Mouse (Mus musculus): ENCODE data around the gene Mrpl48.
A peak's percentile ranks its signal among the peaks of the same experiment; 100 is the strongest.

Gene Mrpl48

GRCm38 (mm10) chr7:100557241-100557640 is 50.9 kb downstream of the Mrpl48 start:
- peaks cover 38% of the 10 kb centered on the region for H3K4me1 ChIP-seq (replicated peaks; ENCODE audit: low read depth, low read length)
- no peaks in the 10 kb centered on the region for H3K9me3 ChIP-seq (ENCODE audit: low read length)
- H3K36me3 ChIP-seq (ENCODE audit: insufficient read depth, low read length): peaks cover 4% of the 10 kb centered on the region; the same call in 1 of the 2 replicates
- no peak for TF ChIP-seq CTCF (conservative IDR thresholded peaks at IDR 0.05; ENCODE audit: low read length)
- TF ChIP-seq POU5F1 (IDR thresholded peaks at IDR 0.05; ENCODE audit: borderline replicate concordance, low read length): no peak
- TF ChIP-seq NANOG (IDR thresholded peaks at IDR 0.05; ENCODE audit: borderline replicate concordance, low read length): no peak
- no peak overlapping the region for H3K4me3 ChIP-seq (replicated peaks; ENCODE audit: low read length)
- H3K27me3 ChIP-seq (ENCODE audit: insufficient read depth, low read length): no peaks in the 10 kb centered on the region

GRCm38 (mm10) chr7:100555431-100555951 is 52.6 kb downstream of the Mrpl48 start:
- H3K27me3 ChIP-seq (ENCODE audit: insufficient read depth, low read length): no peaks in the 10 kb centered on the region
- no peaks in the 10 kb centered on the region for H3K9me3 ChIP-seq (ENCODE audit: low read length)
- TF ChIP-seq POU5F1 (IDR thresholded peaks at IDR 0.05; ENCODE audit: borderline replicate concordance, low read length) (no peak), NANOG (IDR thresholded peaks at IDR 0.05; ENCODE audit: borderline replicate concordance, low read length) (no peak), CTCF (conservative IDR thresholded peaks at IDR 0.05; ENCODE audit: low read length) (no peak)
- peak overlapping the region; percentile 50 for H3K4me3 ChIP-seq (replicated peaks; ENCODE audit: low read length)
- H3K4me1 ChIP-seq (replicated peaks; ENCODE audit: low read depth, low read length): peaks cover 33% of the 10 kb centered on the region
- H3K36me3 ChIP-seq (ENCODE audit: insufficient read depth, low read length): peaks cover 8% of the 10 kb centered on the region; the same call in 1 of the 2 replicates

GRCm38 (mm10) chr7:100554939-100555338 is 53.2 kb downstream of the Mrpl48 start:
- H3K9me3 ChIP-seq (ENCODE audit: low read length): no peaks in the 10 kb centered on the region
- peaks cover 11% of the 10 kb centered on the region for H3K36me3 ChIP-seq (ENCODE audit: insufficient read depth, low read length)
- H3K4me3 ChIP-seq (replicated peaks; ENCODE audit: low read length): no peak overlapping the region
- peaks cover 34% of the 10 kb centered on the region for H3K4me1 ChIP-seq (replicated peaks; ENCODE audit: low read depth, low read length)
- H3K27me3 ChIP-seq (ENCODE audit: insufficient read depth, low read length): no peaks in the 10 kb centered on the region
- TF ChIP-seq NANOG (IDR thresholded peaks at IDR 0.05; ENCODE audit: borderline replicate concordance, low read length): no peak
- TF ChIP-seq CTCF (conservative IDR thresholded peaks at IDR 0.05; ENCODE audit: low read length): no peak
- no peak for TF ChIP-seq POU5F1 (IDR thresholded peaks at IDR 0.05; ENCODE audit: borderline replicate concordance, low read length)

GRCm38 (mm10) chr7:100550338-100551007 is 57.6 kb downstream of the Mrpl48 start:
- H3K27me3 ChIP-seq (ENCODE audit: insufficient read depth, low read length): no peaks in the 10 kb centered on the region
- no peak overlapping the region for H3K4me3 ChIP-seq (replicated peaks; ENCODE audit: low read length)
- H3K9me3 ChIP-seq (ENCODE audit: low read length): no peaks in the 10 kb centered on the region
- H3K36me3 ChIP-seq (ENCODE audit: insufficient read depth, low read length): peaks cover 18% of the 10 kb centered on the region
- TF ChIP-seq POU5F1 (IDR thresholded peaks at IDR 0.05; ENCODE audit: borderline replicate concordance, low read length) (no peak), NANOG (IDR thresholded peaks at IDR 0.05; ENCODE audit: borderline replicate concordance, low read length) (no peak), CTCF (conservative IDR thresholded peaks at IDR 0.05; ENCODE audit: low read length) (peak; percentile 35)
- H3K4me1 ChIP-seq (replicated peaks; ENCODE audit: low read depth, low read length): peaks cover 25% of the 10 kb centered on the region

GRCm38 (mm10) chr7:100549796-100550195 is 58.3 kb downstream of the Mrpl48 start:
- Histone ChIP-seq H3K36me3 (ENCODE audit: insufficient read depth, low read length) (peaks cover 18% of the 10 kb centered on the region), H3K27me3 (ENCODE audit: insufficient read depth, low read length) (no peaks in the 10 kb centered on the region), H3K4me1 (replicated peaks; ENCODE audit: low read depth, low read length) (peaks cover 19% of the 10 kb centered on the region), H3K4me3 (replicated peaks; ENCODE audit: low read length) (no peak overlapping the region), H3K9me3 (ENCODE audit: low read length) (no peaks in the 10 kb centered on the region)
- no peak for TF ChIP-seq NANOG (IDR thresholded peaks at IDR 0.05; ENCODE audit: borderline replicate concordance, low read length)
- no peak for TF ChIP-seq POU5F1 (IDR thresholded peaks at IDR 0.05; ENCODE audit: borderline replicate concordance, low read length)
- TF ChIP-seq CTCF (conservative IDR thresholded peaks at IDR 0.05; ENCODE audit: low read length): no peak

- Histone ChIP-seq H3K36me3 (ENCODE audit: insufficient read depth, low read length) (peaks cover 18% of the 10 kb centered on the region), H3K4me1 (replicated peaks; ENCODE audit: low read depth, low read length) (peaks cover 4% of the 10 kb centered on the region; the same call in 1 of the 2 replicates), H3K27me3 (ENCODE audit: insufficient read depth, low read length) (no peaks in the 10 kb centered on the region), H3K4me3 (replicated peaks; ENCODE audit: low read length) (no peak overlapping the region), H3K9me3 (ENCODE audit: low read length) (no peaks in the 10 kb centered on the region)
- TF ChIP-seq CTCF (conservative IDR thresholded peaks at IDR 0.05; ENCODE audit: low read length) (no peak), POU5F1 (IDR thresholded peaks at IDR 0.05; ENCODE audit: borderline replicate concordance, low read length) (no peak), NANOG (IDR thresholded peaks at IDR 0.05; ENCODE audit: borderline replicate concordance, low read length) (no peak)
These were observed 60.5 kb downstream of the Mrpl48 start for GRCm38 (mm10) chr7:100547631-100548030.

- Histone ChIP-seq H3K4me1 (replicated peaks; ENCODE audit: low read depth, low read length) (no peaks in the 10 kb centered on the region; the same call in 1 of the 2 replicates), H3K36me3 (ENCODE audit: insufficient read depth, low read length) (peaks cover 18% of the 10 kb centered on the region), H3K27me3 (ENCODE audit: insufficient read depth, low read length) (no peaks in the 10 kb centered on the region), H3K9me3 (ENCODE audit: low read length) (no peaks in the 10 kb centered on the region), H3K4me3 (replicated peaks; ENCODE audit: low read length) (no peak overlapping the region)
- TF ChIP-seq CTCF (conservative IDR thresholded peaks at IDR 0.05; ENCODE audit: low read length) (no peak), NANOG (IDR thresholded peaks at IDR 0.05; ENCODE audit: borderline replicate concordance, low read length) (no peak), POU5F1 (IDR thresholded peaks at IDR 0.05; ENCODE audit: borderline replicate concordance, low read length) (no peak)
These were observed 63.7 kb downstream of the Mrpl48 start for GRCm38 (mm10) chr7:100544437-100544836.

GRCm38 (mm10) chr7:100539516-100539915 is 68.6 kb downstream of the Mrpl48 start:
- Histone ChIP-seq H3K4me1 (replicated peaks; ENCODE audit: low read depth, low read length) (peaks cover 22% of the 10 kb centered on the region), H3K36me3 (ENCODE audit: insufficient read depth, low read length) (peaks cover 19% of the 10 kb centered on the region), H3K27me3 (ENCODE audit: insufficient read depth, low read length) (no peaks in the 10 kb centered on the region), H3K9me3 (ENCODE audit: low read length) (no peaks in the 10 kb centered on the region), H3K4me3 (replicated peaks; ENCODE audit: low read length) (no peak overlapping the region)
- TF ChIP-seq CTCF (conservative IDR thresholded peaks at IDR 0.05; ENCODE audit: low read length) (no peak), NANOG (IDR thresholded peaks at IDR 0.05; ENCODE audit: borderline replicate concordance, low read length) (no peak), POU5F1 (IDR thresholded peaks at IDR 0.05; ENCODE audit: borderline replicate concordance, low read length) (no peak)

Data from E14TG2a.4 (cell line).